25 mouse cellular contexts compared by ENCODE assay signal in genomic region chr7:19683771-19684201, GRCm38 (mm10). TPM values are rescaled to one million over a fixed set of nuclear protein-coding genes. Genes with fewer than 3 reads are reported as not detected.
DNase-seq lines count a peak whose midpoint lies in the region; ATAC-seq and TF ChIP-seq lines count a peak whose summit lies in the region.
"Had no signal": no experiment of that assay in that cellular context is flagged by ENCODE, and none has a peak within 500 bp of the region (broad histone marks: within the 10 kb centered on the region; RNA-seq: fewer than 3 reads in every experiment).

No protein-coding gene starts in this region.

- no peak for TF ChIP-seq CTCF in ES-Bruce4 (IDR thresholded peaks at IDR 0.05; ENCODE audit: low read depth, low read length)

- H3K27me3 ChIP-seq in ES-Bruce4 (ENCODE audit: control insufficient read depth, insufficient read depth, low read length, poor library complexity, severe bottlenecking): no peaks in the 10 kb centered on the region
- H3K27me3 ChIP-seq: intestine, embryonic 15.5 days; midbrain, embryonic 12.5 days had no signal

- no peak overlapping the region for H3K9ac ChIP-seq in ES-Bruce4 (ENCODE audit: low read depth, poor library complexity, severe bottlenecking)
- H3K9ac ChIP-seq: hindbrain, embryonic 14.5 days; intestine, embryonic 15.5 days; midbrain, embryonic 12.5 days had no signal

- H3K9me3 ChIP-seq in ES-Bruce4 (replicated peaks; ENCODE audit: control insufficient read depth, insufficient read depth, low read length, poor library complexity, severe bottlenecking): no peaks in the 10 kb centered on the region
- H3K9me3 ChIP-seq: intestine, embryonic 15.5 days; midbrain, embryonic 12.5 days had no signal

- H3K4me3 ChIP-seq in ES-Bruce4 (ENCODE audit: low read depth, low read length): no peak overlapping the region
- H3K4me3 ChIP-seq in brown adipose tissue, adult 24 weeks (ENCODE audit: insufficient read depth, low read depth, low read length): no peak overlapping the region
- H3K4me3 ChIP-seq: intestine, embryonic 15.5 days; midbrain, embryonic 12.5 days; myocyte had no signal

- H3K4me1 ChIP-seq in ES-Bruce4 (ENCODE audit: control insufficient read depth, insufficient read depth, low read length): peaks cover 9% of the 10 kb centered on the region
- H3K4me1 ChIP-seq in brown adipose tissue, adult 24 weeks (ENCODE audit: control insufficient read depth, insufficient read depth, insufficient read length, low read length): no peaks in the 10 kb centered on the region
- H3K4me1 ChIP-seq: intestine, embryonic 15.5 days; midbrain, embryonic 12.5 days had no signal

- no peak for TF ChIP-seq EP300 in ES-Bruce4 (IDR thresholded peaks at IDR 0.05; ENCODE audit: insufficient read depth, low read depth, low read length)

- peak overlapping the region; percentile 21 for H3K27ac ChIP-seq in ES-Bruce4 (ENCODE audit: insufficient read depth, low read length)
- H3K27ac ChIP-seq in brown adipose tissue, adult 24 weeks (replicated peaks; ENCODE audit: low read depth, low read length): peak overlapping the region; percentile 17; the same call in 1 of the 2 replicates
- H3K27ac ChIP-seq: hindbrain, embryonic 14.5 days; intestine, embryonic 15.5 days; midbrain, embryonic 12.5 days had no signal

- no peaks in the 10 kb centered on the region for H3K36me3 ChIP-seq in ES-Bruce4 (ENCODE audit: control insufficient read depth, insufficient read depth, low read length, poor library complexity, severe bottlenecking)
- H3K36me3 ChIP-seq: intestine, embryonic 15.5 days; midbrain, embryonic 12.5 days had no signal

- DNase-seq in spleen, adult 18-20 months: peak; percentile 50 to 54
- DNase-seq in spleen, postnatal 4 days (ENCODE audit: low spot score in 2 of 2): no peak
- DNase-seq in cerebellum, adult 11-12 months: no peak
- DNase-seq in neural tube, embryonic 10.5 days (ENCODE audit: extremely low spot score, low spot score): no peak
- DNase-seq: adrenal gland, postnatal 14 days; cerebellum, adult 9-10 months; heart, postnatal 14 days; left cerebral cortex, postnatal 4 days; lung, adult 2 months; right cerebral cortex, adult 18-20 months; thymus, adult 18-20 months had no signal

- no peak for TF ChIP-seq POLR2A in ES-Bruce4 (IDR thresholded peaks at IDR 0.05; ENCODE audit: insufficient read depth, low read length)

- peak; percentile 86 for ATAC-seq in monocyte, adult 5-6 weeks (replicated peaks; ENCODE audit: insufficient number of reproducible peaks, low FRiP score, low TSS enrichment, poor library complexity, severe bottlenecking)
- no peak for ATAC-seq in frontal cortex, adult (ENCODE audit: low TSS enrichment)
- ATAC-seq: intestine, embryonic 15.5 days had no signal

RNA-seq across cellular contexts. Expression of gene Apoc4, which starts 2.5 kb away (rescaled TPM):
- 1.1 TPM in 1 of 2 replicates, not detected in the other for polyA plus RNA-seq in ES-Bruce4 (2011; ENCODE audit: insufficient read depth, insufficient read length, low read depth, missing spikeins)
- not detected in 2 replicates for polyA plus RNA-seq in brown adipose tissue, adult 24 weeks (2012; ENCODE audit: insufficient read depth, insufficient read length, missing spikeins)
- 0.48 TPM in 1 of 3 replicates, not detected in the others for total RNA-seq in monocyte, adult 5-6 weeks (2017)
- total RNA-seq: heart, postnatal 14 days; layer of hippocampus, postnatal 14 days; left cerebral cortex, postnatal 4 days had no signal
- polyA plus RNA-seq: embryonic facial prominence, embryonic 14.5 days; hindbrain, embryonic 14.5 days; myocyte had no signal

RNA-seq across cellular contexts. Expression of gene Gm44805, which starts 2.6 kb away (rescaled TPM):
- polyA plus RNA-seq in ES-Bruce4 (2011; ENCODE audit: insufficient read depth, insufficient read length, low read depth, missing spikeins): not detected in 2 replicates
- not detected in 2 replicates for polyA plus RNA-seq in brown adipose tissue, adult 24 weeks (2012; ENCODE audit: insufficient read depth, insufficient read length, missing spikeins)
- not detected in 3 replicates for total RNA-seq in monocyte, adult 5-6 weeks (2017)
- total RNA-seq: gastrocnemius, postnatal 4 days; heart, postnatal 14 days; layer of hippocampus, postnatal 14 days; left cerebral cortex, postnatal 4 days had no signal
- polyA plus RNA-seq: embryonic facial prominence, embryonic 14.5 days; heart, embryonic 11.5 days; hindbrain, embryonic 14.5 days; kidney, embryonic 14.5 days; lung, adult 2 months; midbrain, embryonic 12.5 days; myocyte; urinary bladder, adult 2 months had no signal

RNA-seq across cellular contexts. Expression of gene Apoc2, which starts 6.0 kb away (rescaled TPM):
- polyA plus RNA-seq in ES-Bruce4 (2011; ENCODE audit: insufficient read depth, insufficient read length, low read depth, missing spikeins): 1.2 TPM in 1 of 2 replicates, not detected in the other
- polyA plus RNA-seq in brown adipose tissue, adult 24 weeks (2012; ENCODE audit: insufficient read depth, insufficient read length, missing spikeins): 1.7 TPM in 1 of 2 replicates, not detected in the other
- 221 to 583 TPM (median 515 TPM) in 3 replicates for total RNA-seq in monocyte, adult 5-6 weeks (2017)
- total RNA-seq: layer of hippocampus, postnatal 14 days; left cerebral cortex, postnatal 4 days had no signal
- polyA plus RNA-seq: hindbrain, embryonic 14.5 days; midbrain, embryonic 12.5 days; myocyte had no signal

RNA-seq across cellular contexts. Expression of gene Apoc1, which starts 8.7 kb away (rescaled TPM):
- 93.2 and 95.8 TPM in 2 replicates for polyA plus RNA-seq in ES-Bruce4 (2011; ENCODE audit: insufficient read depth, insufficient read length, low read depth, missing spikeins)
- 1,406 and 1,867 TPM in 2 replicates for polyA plus RNA-seq in brown adipose tissue, adult 24 weeks (2012; ENCODE audit: insufficient read depth, insufficient read length, missing spikeins)
- 10.9 to 16.5 TPM (median 12.4 TPM) in 3 replicates for total RNA-seq in monocyte, adult 5-6 weeks (2017)
- polyA plus RNA-seq: myocyte had no signal

RNA-seq across cellular contexts. Expression of gene Apoe, which starts 15.2 kb away (rescaled TPM):
- 1,030 and 1,048 TPM in 2 replicates for polyA plus RNA-seq in ES-Bruce4 (2011; ENCODE audit: insufficient read depth, insufficient read length, low read depth, missing spikeins)
- polyA plus RNA-seq in brown adipose tissue, adult 24 weeks (2012; ENCODE audit: insufficient read depth, insufficient read length, missing spikeins): 777 and 1,675 TPM in 2 replicates
- total RNA-seq in monocyte, adult 5-6 weeks (2017): 4,026 to 6,646 TPM (median 6,582 TPM) in 3 replicates

Comparison
In these comparisons a context has a peak if more than half of its experiments do, and no peak if none do; other contexts are left out.
1. DNase-seq: peak in spleen, adult 18-20 months (2 of 2); none in spleen, postnatal 4 days (0 of 2), cerebellum, adult 11-12 months (single experiment) and neural tube, embryonic 10.5 days (single experiment).